Mouse (Mus musculus) embryonic facial prominence, embryonic 13.5 days (tissue): ENCODE data around the gene Macf1. TPM values are rescaled to one million over a fixed set of nuclear protein-coding genes. Genes with fewer than 3 reads are reported as not detected.
"Not testable (repeated sequence)": the region's sequence is repeated elsewhere in the genome, so short reads cannot be mapped to it uniquely, and the experiment has no call there.

Experiments used
- ATAC-seq: fragments of 200-750 bp; cut with Nextera tagmentation; 2 replicates; pipeline ENCODE4 v1.8.0; 2017; ENCODE audit warnings: low read depth; ENCODE audit not compliant: insufficient number of reproducible peaks, insufficient read depth, low FRiP score, low TSS enrichment
- H3K27ac ChIP-seq: fragments of 300-500 bp; sonication (generic); 2 replicates; pipeline ENCODE4 v1.5.1; 2015; ENCODE audit warnings: moderate library complexity, mild to moderate bottlenecking, inconsistent platforms
- H3K27me3 ChIP-seq: fragments of 300-500 bp; sonication (generic); 2 replicates; pipeline ENCODE4 v1.6.1; 2015; ENCODE audit warnings: mild to moderate bottlenecking, inconsistent platforms
- H3K36me3 ChIP-seq: fragments of 300-500 bp; sonication (generic); 2 replicates; pipeline ENCODE4 v1.6.1; 2015; ENCODE audit warnings: mild to moderate bottlenecking, inconsistent platforms
- H3K4me1 ChIP-seq: fragments of 300-500 bp; sonication (generic); 2 replicates; pipeline ENCODE4 v1.6.1; 2015; ENCODE audit warnings: inconsistent platforms
- H3K4me2 ChIP-seq: fragments of 300-500 bp; sonication (generic); 2 replicates; pipeline ENCODE4 v1.6.1; 2015; ENCODE audit warnings: moderate library complexity, mild to moderate bottlenecking, inconsistent platforms
- H3K4me3 ChIP-seq: fragments of 300-500 bp; sonication (generic); 2 replicates; pipeline ENCODE4 v1.5.1; 2015; ENCODE audit warnings: mild to moderate bottlenecking, inconsistent platforms
- H3K9ac ChIP-seq: fragments of 300-500 bp; sonication (generic); 2 replicates; pipeline ENCODE4 v1.6.1; 2015; ENCODE audit warnings: mild to moderate bottlenecking, inconsistent platforms
- H3K9me3 ChIP-seq: fragments of 300-500 bp; sonication (generic); 2 replicates; pipeline ENCODE4 v1.6.1; 2016; ENCODE audit warnings: inconsistent platforms
- WGBS: fragments of 180-500 bp; shearing (Covaris S2); methylation state at CpG from one replicate; pipeline ENCODE4 v1.1.7; 2015; ENCODE audit warnings: mixed read lengths; 5-methylcytosine and 5-hydroxymethylcytosine counted together
- polyA plus RNA-seq: library from polyadenylated mRNA; unstranded; fragments of >200 nt; fragmentation: Nextera tagmentation; extraction: Ambion mirVana; gene quantifications from 2 replicates; pipeline ENCODE4 v1.2.1, GENCODE M21; 2015

Macf1 gene
- polyA plus RNA-seq, 1 experiment from 2014 or later: 46.3 TPM

DNA sequence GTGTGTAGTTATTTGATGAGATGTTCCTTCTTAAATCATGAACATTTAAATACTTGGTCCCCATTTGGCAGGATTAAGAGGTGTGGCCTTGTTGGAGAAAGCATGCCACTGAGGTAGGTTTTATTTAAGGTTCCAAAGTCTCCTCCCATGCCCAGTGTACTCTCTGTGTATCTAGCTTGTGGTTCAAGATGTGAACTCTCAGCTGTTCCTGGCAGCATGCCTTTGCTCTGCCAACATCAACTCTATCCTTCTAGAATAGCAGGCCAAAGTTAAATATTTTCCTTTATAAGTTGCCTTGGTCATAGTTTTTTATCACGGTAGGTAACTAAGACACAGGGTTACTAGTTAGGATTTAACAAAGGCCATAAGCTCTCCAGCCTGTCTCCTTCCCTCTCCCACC, 230.4 kb downstream of the Macf1 start:
- Histone ChIP-seq H3K9ac (no peak overlapping the region), H3K36me3 (peaks cover 78% of the 10 kb centered on the region), H3K4me1 (no peaks in the 10 kb centered on the region), H3K9me3 (no peaks in the 10 kb centered on the region), H3K4me2 (no peak overlapping the region), H3K4me3 (no peak overlapping the region), H3K27me3 (no peaks in the 10 kb centered on the region), H3K27ac (no peak overlapping the region)
- 100% methylated on average over 1 of the region's 1 CpGs for WGBS
- ATAC-seq: no peak

DNA sequence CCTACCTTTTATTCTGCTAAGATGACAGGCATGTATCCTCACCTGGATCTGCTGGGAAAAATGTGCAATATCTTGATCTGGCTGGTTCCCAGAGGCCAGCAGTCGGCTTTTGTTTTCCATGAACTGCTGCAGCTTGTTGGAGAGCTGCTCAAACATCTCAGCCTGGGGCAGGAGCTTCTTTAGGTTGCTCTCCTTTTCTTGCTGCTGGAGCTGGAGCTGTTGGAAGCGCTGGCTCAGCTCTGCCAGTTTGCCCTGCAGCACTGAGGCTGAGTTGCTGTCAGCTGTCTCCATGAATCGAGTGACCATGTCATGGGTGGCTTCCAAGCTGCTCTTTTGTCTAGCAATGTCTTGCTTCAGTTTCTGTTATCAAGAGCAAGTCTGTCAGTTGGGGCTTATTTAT, 232.2 kb downstream of the Macf1 start:
- Histone ChIP-seq H3K9ac (no peak overlapping the region), H3K9me3 (no peaks in the 10 kb centered on the region), H3K4me1 (no peaks in the 10 kb centered on the region), H3K4me2 (no peak overlapping the region), H3K4me3 (no peak overlapping the region), H3K27me3 (no peaks in the 10 kb centered on the region), H3K27ac (no peak overlapping the region), H3K36me3 (peaks cover 79% of the 10 kb centered on the region)
- WGBS: 77% methylated on average over 3 of the region's 3 CpGs
- no peak for ATAC-seq

DNA sequence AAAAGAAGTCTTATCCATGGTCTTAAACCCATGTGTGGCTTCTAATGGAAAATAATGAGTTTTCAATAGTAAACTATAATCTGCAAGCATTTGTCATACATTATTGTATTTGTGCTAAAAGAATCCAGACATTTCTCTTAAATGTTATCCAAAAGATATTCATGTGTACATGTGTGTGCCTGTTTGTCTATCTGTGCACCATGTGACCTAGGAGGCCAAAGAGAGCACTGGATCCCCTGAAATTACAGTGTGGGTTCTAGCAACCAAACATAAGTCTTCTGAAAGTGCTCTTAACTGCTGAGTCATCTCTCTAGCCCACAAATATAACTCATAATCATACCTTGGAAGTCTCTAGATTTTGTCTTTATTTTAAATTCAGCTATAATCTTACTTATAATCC, 234.9 kb downstream of the Macf1 start:
- no peak for ATAC-seq
- peaks cover 72% of the 10 kb centered on the region for H3K36me3 ChIP-seq
- H3K9ac ChIP-seq: no peak overlapping the region

DNA sequence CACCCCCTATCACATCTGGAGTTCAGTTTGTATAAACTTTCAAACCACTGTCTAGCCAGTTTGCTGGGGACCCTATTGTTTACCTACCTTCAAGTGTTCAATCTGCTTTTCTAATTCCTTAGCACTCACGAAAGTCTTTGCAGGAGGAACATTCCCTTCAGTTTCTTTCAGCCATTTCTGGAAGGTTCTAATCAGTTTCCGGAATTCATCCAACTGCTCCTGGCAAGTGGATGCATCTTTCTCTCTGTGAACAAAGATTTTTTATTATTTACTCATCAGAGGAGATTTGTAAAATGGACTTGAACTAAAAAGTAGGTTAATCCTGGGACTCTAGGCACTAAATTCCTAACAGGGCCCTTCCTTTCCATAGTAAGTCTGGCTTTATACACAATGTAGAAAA, 236.1 kb downstream of the Macf1 start:
- Histone ChIP-seq H3K4me3 (no peak overlapping the region), H3K27ac (no peak overlapping the region), H3K9me3 (no peaks in the 10 kb centered on the region), H3K9ac (no peak overlapping the region), H3K4me1 (no peaks in the 10 kb centered on the region), H3K4me2 (no peak overlapping the region), H3K27me3 (no peaks in the 10 kb centered on the region), H3K36me3 (peaks cover 70% of the 10 kb centered on the region)
- no peak for ATAC-seq
- 89% methylated on average over 2 of the region's 2 CpGs for WGBS

More for the DNA sequence above, 234.9 kb downstream of the Macf1 start:
- Histone ChIP-seq H3K4me1 (no peaks in the 10 kb centered on the region), H3K27me3 (no peaks in the 10 kb centered on the region), H3K4me3 (no peak overlapping the region), H3K4me2 (no peak overlapping the region), H3K9me3 (no peaks in the 10 kb centered on the region), H3K27ac (no peak overlapping the region)

DNA sequence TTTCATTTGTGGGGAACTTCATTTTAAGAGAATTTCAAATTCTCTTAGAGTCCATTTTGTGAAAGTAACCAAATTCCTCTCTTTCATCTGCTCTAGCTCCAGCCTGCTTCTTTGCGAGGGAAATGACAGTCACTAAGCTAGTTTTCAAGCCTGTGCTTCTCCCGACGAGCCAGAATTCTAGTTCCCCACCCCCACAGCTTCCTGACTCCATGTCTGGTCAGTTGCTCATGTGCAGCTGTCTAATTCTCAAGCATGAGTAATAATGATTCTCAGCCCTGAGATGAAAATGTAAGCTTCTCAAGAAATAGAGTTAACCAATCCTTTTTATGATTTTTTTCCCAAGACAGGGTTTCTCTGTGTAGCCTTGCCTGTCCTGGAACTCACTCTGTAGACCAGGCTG, 236.9 kb downstream of the Macf1 start:
- H3K4me3 ChIP-seq: no peak overlapping the region
- H3K9ac ChIP-seq: no peak overlapping the region
- no peaks in the 10 kb centered on the region for H3K9me3 ChIP-seq
- H3K4me2 ChIP-seq: no peak overlapping the region
- WGBS: 47% methylated on average over 3 of the region's 3 CpGs
- no peak for ATAC-seq
- H3K27me3 ChIP-seq: no peaks in the 10 kb centered on the region
- H3K4me1 ChIP-seq: no peaks in the 10 kb centered on the region
- H3K36me3 ChIP-seq: peaks cover 63% of the 10 kb centered on the region
- H3K27ac ChIP-seq: no peak overlapping the region

DNA sequence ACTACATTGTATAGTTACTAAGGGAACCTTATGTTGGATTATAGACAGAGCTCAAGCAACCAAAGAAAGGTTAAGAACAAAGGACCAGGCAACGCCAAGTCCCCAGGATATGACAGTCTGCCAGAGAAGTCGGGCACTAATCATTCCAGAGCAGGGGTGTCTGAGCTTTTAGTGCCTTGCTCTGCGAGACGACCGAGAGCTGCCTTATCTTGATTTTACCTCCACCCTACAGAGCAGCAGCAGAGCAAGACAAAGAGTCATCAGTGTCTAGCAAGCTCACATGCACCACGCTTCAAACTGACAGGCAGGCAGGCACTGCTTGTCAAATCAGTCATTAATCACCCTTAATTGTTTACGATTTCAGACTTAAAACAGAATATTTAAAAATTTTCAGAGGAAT, 237.4 kb downstream of the Macf1 start:
- 66% methylated on average over 7 of the region's 7 CpGs for WGBS
- Histone ChIP-seq H3K27me3 (no peaks in the 10 kb centered on the region), H3K27ac (no peak overlapping the region), H3K9ac (no peak overlapping the region), H3K36me3 (peaks cover 58% of the 10 kb centered on the region), H3K9me3 (no peaks in the 10 kb centered on the region), H3K4me3 (no peak overlapping the region), H3K4me1 (no peaks in the 10 kb centered on the region), H3K4me2 (no peak overlapping the region)
- no peak for ATAC-seq

DNA sequence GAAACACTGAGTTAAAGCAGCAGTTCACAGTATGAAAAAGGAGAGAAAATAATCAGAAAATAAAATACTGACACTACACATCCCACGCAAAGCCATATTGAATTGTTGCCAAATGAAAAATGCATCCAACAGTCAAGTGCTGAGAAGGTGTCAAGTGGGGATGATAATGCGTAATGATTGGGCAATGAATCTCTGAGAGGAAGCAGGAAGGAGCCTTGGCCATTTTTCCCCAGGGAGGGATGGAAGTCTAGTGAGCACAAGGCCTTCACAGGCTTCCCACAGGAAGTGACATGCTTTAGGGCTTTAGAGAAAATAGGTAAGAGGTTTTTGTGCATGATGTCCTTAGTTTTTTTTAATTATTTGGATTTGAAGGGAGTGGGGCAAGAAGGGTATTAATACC, 237.9 kb downstream of the Macf1 start:
- peaks cover 57% of the 10 kb centered on the region for H3K36me3 ChIP-seq
- H3K4me2 ChIP-seq, H3K27me3 ChIP-seq, H3K4me1 ChIP-seq, H3K9ac ChIP-seq, H3K27ac ChIP-seq, ATAC-seq, H3K4me3 ChIP-seq, H3K9me3 ChIP-seq: not testable (repeated sequence)
- WGBS: 92% methylated on average over 2 of the region's 2 CpGs

DNA sequence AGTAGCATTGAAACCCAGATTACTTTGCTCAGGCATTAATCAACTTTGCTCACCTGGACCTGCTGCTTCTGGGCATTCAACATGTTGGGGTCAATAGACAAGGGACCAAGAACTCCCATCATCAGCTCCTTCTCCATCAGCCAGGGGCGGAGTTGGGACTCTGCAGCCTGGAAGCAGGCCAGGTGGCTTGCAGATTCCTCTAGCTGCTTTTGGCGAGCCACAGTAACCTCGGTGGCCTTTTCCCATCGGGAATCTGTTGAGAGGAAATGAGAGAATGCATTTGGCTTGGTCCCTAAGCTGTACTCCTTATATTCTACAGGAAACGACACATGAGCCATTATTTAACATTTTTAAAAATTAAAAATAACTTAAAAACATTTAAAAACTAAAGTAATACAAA, 245.7 kb downstream of the Macf1 start:
- H3K36me3 ChIP-seq: peaks cover 60% of the 10 kb centered on the region
- H3K4me1 ChIP-seq: no peaks in the 10 kb centered on the region
- no peak overlapping the region for H3K4me3 ChIP-seq
- H3K27me3 ChIP-seq: no peaks in the 10 kb centered on the region
- H3K4me2 ChIP-seq: no peak overlapping the region
- H3K9me3 ChIP-seq: no peaks in the 10 kb centered on the region
- no peak overlapping the region for H3K9ac ChIP-seq
- H3K27ac ChIP-seq: no peak overlapping the region
- ATAC-seq: no peak
- 65% methylated on average over 5 of the region's 5 CpGs for WGBS

DNA sequence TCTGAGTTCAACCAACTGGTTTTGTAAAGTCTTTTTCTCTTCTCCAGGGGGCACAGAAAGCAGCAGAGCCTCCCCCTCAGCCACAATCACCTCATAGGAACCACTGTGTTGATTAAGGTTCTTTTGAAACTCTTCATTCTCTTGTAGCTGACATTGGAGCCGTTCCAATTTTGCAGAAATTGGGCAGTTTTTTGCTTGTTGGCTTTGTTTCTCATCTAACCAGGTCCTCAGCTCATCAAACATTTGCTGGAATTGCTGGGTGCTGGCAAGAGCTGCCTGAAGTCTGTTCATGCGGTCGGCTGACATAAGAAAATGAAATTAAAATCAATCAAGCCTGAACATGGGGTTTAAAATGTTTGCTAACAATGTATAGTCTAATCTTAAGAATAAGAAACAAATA, 251.0 kb downstream of the Macf1 start:
- H3K27me3 ChIP-seq: no peaks in the 10 kb centered on the region
- H3K9me3 ChIP-seq: no peaks in the 10 kb centered on the region
- ATAC-seq: no peak
- H3K27ac ChIP-seq: no peak overlapping the region
- no peak overlapping the region for H3K9ac ChIP-seq
- no peak overlapping the region for H3K4me2 ChIP-seq
- H3K4me3 ChIP-seq: no peak overlapping the region
- no peaks in the 10 kb centered on the region for H3K4me1 ChIP-seq
- peaks cover 53% of the 10 kb centered on the region for H3K36me3 ChIP-seq
- 89% methylated on average over 3 of the region's 3 CpGs for WGBS

DNA sequence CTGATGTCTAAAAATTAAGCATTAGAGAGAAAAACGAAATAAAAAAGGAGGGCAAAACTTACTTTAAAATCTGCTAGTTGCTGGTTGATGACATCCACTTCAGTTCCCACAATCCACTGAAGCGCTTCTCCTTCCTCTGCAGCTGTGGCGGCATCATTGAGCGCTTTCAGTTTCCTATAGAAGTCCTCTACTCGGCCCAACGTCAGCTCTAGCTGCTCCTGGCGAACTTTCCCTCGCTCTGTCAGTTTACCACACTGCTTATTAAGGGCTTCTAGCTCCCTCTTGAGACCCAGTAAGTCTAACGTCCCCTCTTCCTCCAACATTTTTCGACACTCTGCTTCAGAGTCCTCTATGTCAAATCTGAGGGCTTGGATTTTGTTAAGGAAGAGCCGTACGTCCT, 252.2 kb downstream of the Macf1 start:
- no peak overlapping the region for H3K4me2 ChIP-seq
- no peak overlapping the region for H3K9ac ChIP-seq
- H3K27ac ChIP-seq: no peak overlapping the region
- H3K4me3 ChIP-seq: no peak overlapping the region
- no peaks in the 10 kb centered on the region for H3K27me3 ChIP-seq
- H3K36me3 ChIP-seq: peaks cover 56% of the 10 kb centered on the region
- no peaks in the 10 kb centered on the region for H3K9me3 ChIP-seq
- no peak for ATAC-seq
- no peaks in the 10 kb centered on the region for H3K4me1 ChIP-seq
- 80% methylated on average over 12 of the region's 12 CpGs for WGBS

DNA sequence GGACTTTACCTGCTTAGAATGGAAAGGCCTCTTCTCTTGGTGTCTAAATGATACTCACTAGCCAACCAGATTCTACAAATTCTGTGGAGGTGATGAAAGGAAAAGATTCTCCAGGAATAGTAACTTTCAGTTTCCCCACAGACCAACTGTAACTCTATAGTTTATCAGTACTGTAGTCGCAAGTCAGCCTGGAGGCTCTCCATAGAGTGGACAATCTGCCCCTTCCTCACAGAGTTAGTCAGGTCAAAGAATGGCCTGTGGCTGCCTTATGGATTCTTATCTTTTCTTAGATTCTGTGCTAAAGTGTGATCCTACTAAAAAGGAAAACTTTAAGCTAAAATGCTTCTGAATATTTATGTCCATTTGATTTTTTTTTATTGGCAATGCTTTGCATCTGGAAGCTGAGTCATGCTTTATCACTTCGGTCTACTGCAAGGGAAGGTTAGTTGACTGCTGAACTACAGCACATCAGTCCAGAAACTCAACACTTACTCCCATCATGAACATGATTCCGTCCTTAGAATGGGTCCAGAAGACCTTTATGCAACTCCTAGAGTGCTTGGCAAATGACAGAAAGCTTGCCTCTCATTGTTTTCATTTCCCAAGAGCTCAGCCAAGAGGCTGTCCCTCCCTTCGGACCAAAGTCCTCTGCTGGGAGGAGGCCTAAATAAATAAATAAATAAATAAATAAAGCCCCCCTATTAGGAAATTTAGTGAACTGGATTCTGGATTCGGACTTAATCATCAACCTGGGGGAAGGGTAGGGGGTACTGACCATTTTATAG, 256.1 kb downstream of the Macf1 start:
- Histone ChIP-seq H3K36me3 (peaks cover 38% of the 10 kb centered on the region), H3K4me3 (no peak overlapping the region), H3K9ac (no peak overlapping the region), H3K4me1 (peaks cover 3% of the 10 kb centered on the region; the same call in 1 of the 2 replicates), H3K4me2 (no peak overlapping the region), H3K27me3 (no peaks in the 10 kb centered on the region), H3K27ac (no peak overlapping the region), H3K9me3 (no peaks in the 10 kb centered on the region)
- WGBS: 90% methylated on average over 5 of the region's 5 CpGs
- no peak for ATAC-seq

DNA sequence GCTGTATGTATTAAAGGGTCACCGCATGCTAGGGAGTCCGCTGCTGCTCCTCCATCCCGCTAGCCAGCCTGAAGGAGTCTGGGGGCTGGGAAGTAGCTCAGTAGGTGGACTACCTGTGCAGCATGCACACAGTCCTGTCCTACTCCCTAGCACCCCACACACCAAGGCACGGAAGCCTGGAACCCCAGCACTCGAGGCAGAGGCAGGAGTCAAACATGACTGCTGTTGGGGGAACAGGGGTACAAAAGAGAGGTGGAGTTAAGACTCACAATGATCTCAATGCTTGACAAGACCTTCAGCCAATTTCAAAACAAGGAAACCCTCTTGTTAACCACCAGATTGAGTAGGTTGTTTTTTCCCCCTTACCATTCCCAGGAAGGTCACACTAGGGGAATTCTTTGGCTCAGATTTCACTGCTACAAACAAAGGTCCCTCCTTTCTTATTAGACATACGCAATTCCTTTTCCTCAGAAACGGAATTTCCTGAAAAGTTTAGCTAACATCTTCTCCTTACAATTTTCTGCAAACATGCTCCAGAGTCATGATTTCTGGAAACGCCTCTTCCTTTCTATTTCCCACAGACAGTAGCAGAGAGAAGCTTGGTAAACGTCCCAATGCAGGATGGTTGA, 256.8 kb downstream of the Macf1 start:
- Histone ChIP-seq H3K4me1 (peaks cover 3% of the 10 kb centered on the region; the same call in 1 of the 2 replicates), H3K36me3 (peaks cover 31% of the 10 kb centered on the region), H3K9ac (no peak overlapping the region; the same call in 1 of the 2 replicates), H3K4me2 (no peak overlapping the region), H3K4me3 (no peak overlapping the region), H3K27ac (no peak overlapping the region), H3K27me3 (no peaks in the 10 kb centered on the region), H3K9me3 (no peaks in the 10 kb centered on the region)
- 81% methylated on average over 9 of the region's 9 CpGs for WGBS
- no peak for ATAC-seq
